Mouse (Mus musculus): ENCODE results near the gene Gm9945. TPM values are rescaled to one million over a fixed set of nuclear protein-coding genes. Genes with fewer than 3 reads are reported as not detected.

The Gm9945 gene
- polyA plus RNA-seq, 1 experiment from 2014 or later: not detected

GRCm38 (mm10) chr11:53447996-53448395 is 32.0 kb upstream of the Gm9945 start:
- no peak overlapping the region for H3K27ac ChIP-seq
- H3K4me3 ChIP-seq (replicated peaks): no peak overlapping the region
- no peaks in the 10 kb centered on the region; the same call in 1 of the 2 replicates for H3K27me3 ChIP-seq
- ATAC-seq (ENCODE audit: insufficient number of reproducible peaks, insufficient read depth, low FRiP score, low TSS enrichment, low read depth): no peak
- WGBS: 86% methylated on average over 8 of the region's 8 CpGs
- H3K4me2 ChIP-seq: no peak overlapping the region
- H3K9me3 ChIP-seq: no peaks in the 10 kb centered on the region
- H3K36me3 ChIP-seq: no peaks in the 10 kb centered on the region
- no peak overlapping the region for H3K9ac ChIP-seq (replicated peaks)
- peaks cover 7% of the 10 kb centered on the region; the same call in 1 of the 2 replicates for H3K4me1 ChIP-seq (replicated peaks)

GRCm38 (mm10) chr11:53448529-53448928 is 31.4 kb upstream of the Gm9945 start:
- H3K4me1 ChIP-seq (replicated peaks): peaks cover 7% of the 10 kb centered on the region; the same call in 1 of the 2 replicates
- 73% methylated on average over 1 of the region's 1 CpGs for WGBS
- H3K4me2 ChIP-seq: no peak overlapping the region
- H3K36me3 ChIP-seq: no peaks in the 10 kb centered on the region
- H3K4me3 ChIP-seq (replicated peaks): no peak overlapping the region
- no peak for ATAC-seq (ENCODE audit: insufficient number of reproducible peaks, insufficient read depth, low FRiP score, low TSS enrichment, low read depth)
- no peaks in the 10 kb centered on the region; the same call in 1 of the 2 replicates for H3K27me3 ChIP-seq
- H3K9ac ChIP-seq (replicated peaks): no peak overlapping the region
- H3K27ac ChIP-seq: no peak overlapping the region
- H3K9me3 ChIP-seq: no peaks in the 10 kb centered on the region

GRCm38 (mm10) chr11:53450070-53450705 is 29.8 kb upstream of the Gm9945 start:
- H3K27me3 ChIP-seq: no peaks in the 10 kb centered on the region; the same call in 1 of the 2 replicates
- H3K4me3 ChIP-seq (replicated peaks): no peak overlapping the region
- H3K36me3 ChIP-seq: no peaks in the 10 kb centered on the region
- WGBS: 43% methylated on average over 15 of the region's 15 CpGs
- no peaks in the 10 kb centered on the region for H3K9me3 ChIP-seq
- peaks cover 7% of the 10 kb centered on the region; the same call in 1 of the 2 replicates for H3K4me1 ChIP-seq (replicated peaks)
- no peak for ATAC-seq (ENCODE audit: insufficient number of reproducible peaks, insufficient read depth, low FRiP score, low TSS enrichment, low read depth)
- H3K9ac ChIP-seq (replicated peaks): no peak overlapping the region
- H3K27ac ChIP-seq: no peak overlapping the region
- no peak overlapping the region for H3K4me2 ChIP-seq

GRCm38 (mm10) chr11:53451361-53451760 is 28.6 kb upstream of the Gm9945 start:
- no peak overlapping the region for H3K27ac ChIP-seq
- no peak overlapping the region for H3K4me2 ChIP-seq
- H3K36me3 ChIP-seq: no peaks in the 10 kb centered on the region
- no peak overlapping the region for H3K9ac ChIP-seq (replicated peaks)
- ATAC-seq (ENCODE audit: insufficient number of reproducible peaks, insufficient read depth, low FRiP score, low TSS enrichment, low read depth): no peak
- no peak overlapping the region for H3K4me3 ChIP-seq (replicated peaks)
- no peaks in the 10 kb centered on the region for H3K9me3 ChIP-seq
- 55% methylated on average over 2 of the region's 2 CpGs for WGBS
- H3K27me3 ChIP-seq: peaks cover 6% of the 10 kb centered on the region; the same call in 1 of the 2 replicates
- peaks cover 7% of the 10 kb centered on the region; the same call in 1 of the 2 replicates for H3K4me1 ChIP-seq (replicated peaks)

GRCm38 (mm10) chr11:53452396-53452795 is 27.6 kb upstream of the Gm9945 start:
- Histone ChIP-seq H3K4me2 (no peak overlapping the region), H3K27ac (no peak overlapping the region), H3K4me1 (replicated peaks) (peaks cover 7% of the 10 kb centered on the region; the same call in 1 of the 2 replicates), H3K4me3 (replicated peaks) (no peak overlapping the region), H3K27me3 (peaks cover 8% of the 10 kb centered on the region; the same call in 1 of the 2 replicates), H3K9ac (replicated peaks) (no peak overlapping the region), H3K9me3 (no peaks in the 10 kb centered on the region), H3K36me3 (no peaks in the 10 kb centered on the region)
- no peak for ATAC-seq (ENCODE audit: insufficient number of reproducible peaks, insufficient read depth, low FRiP score, low TSS enrichment, low read depth)
- 91% methylated on average over 9 of the region's 9 CpGs for whole genome bisulfite sequencing

DNA sequence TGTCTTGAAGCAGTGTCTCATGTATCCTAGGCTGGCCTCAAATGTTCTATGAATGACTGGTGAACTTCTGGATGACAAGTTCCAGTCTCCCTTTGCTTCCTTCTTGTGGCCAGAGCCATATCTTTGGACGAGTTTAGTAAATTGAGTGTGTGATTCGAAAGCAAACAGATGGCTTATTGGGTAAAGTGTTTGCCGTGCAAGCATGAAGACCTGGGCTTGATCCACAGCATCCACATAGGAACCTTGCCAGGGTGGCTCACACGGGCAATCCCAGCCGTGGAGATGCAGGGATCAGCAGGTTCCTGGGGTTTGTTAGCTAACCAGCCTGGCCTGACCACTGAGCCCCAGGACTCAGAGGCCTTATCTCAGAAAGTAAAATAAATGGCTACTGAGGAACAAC is 26.9 kb upstream of the Gm9945 start:
- 84% methylated on average over 5 of the region's 5 CpGs for WGBS
- H3K4me2 ChIP-seq: no peak overlapping the region
- no peaks in the 10 kb centered on the region for H3K36me3 ChIP-seq
- no peak overlapping the region for H3K4me3 ChIP-seq (replicated peaks)
- H3K4me1 ChIP-seq (replicated peaks): peaks cover 7% of the 10 kb centered on the region; the same call in 1 of the 2 replicates
- no peak overlapping the region for H3K27ac ChIP-seq
- no peak for ATAC-seq (ENCODE audit: insufficient number of reproducible peaks, insufficient read depth, low FRiP score, low TSS enrichment, low read depth)
- H3K9me3 ChIP-seq: no peaks in the 10 kb centered on the region
- H3K27me3 ChIP-seq: peaks cover 14% of the 10 kb centered on the region
- H3K9ac ChIP-seq (replicated peaks): no peak overlapping the region

DNA sequence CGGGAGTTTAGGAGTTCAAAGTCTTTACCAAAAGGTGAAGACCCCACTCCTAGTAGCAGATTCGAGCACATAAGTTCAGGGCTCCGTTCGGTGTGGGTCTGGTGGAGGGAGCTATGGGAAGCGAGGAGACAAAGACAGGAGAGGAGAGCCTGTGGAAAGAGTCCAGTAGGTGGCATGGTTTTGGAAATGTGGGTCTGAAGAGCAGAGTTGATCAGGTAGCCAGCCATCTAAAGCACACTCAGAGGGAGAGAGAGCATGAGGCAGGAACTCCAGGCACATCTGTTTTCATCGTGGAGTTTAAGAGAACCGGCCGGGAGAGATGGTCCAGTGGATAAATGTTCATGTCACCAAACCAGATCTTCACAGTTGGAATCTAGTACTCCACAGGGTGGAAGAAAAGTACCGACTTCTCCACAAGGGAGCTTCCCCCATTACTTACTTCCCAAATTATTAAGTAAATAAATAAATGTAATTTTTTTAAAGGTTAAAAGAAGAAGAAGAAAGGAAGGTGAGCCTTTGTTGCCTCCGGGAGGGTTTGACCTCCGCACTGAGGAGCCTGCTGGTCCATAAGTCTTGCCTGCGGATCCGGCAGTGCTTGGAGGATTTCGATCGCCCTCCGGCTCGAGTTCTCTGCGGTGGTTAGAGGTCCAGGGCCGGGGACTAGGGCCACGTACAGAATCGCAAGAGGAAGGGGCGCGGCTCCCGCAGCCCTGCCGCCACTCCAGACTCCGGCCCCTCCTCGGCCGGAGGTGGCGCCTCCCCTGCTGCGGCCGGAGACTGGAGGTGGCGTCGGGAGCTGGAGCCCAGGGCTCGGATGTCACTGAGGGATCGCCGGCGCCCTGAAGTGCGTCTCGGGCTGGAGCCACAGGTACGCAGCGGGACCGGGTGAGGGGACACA is 23.2 kb upstream of the Gm9945 start, which contains the start of the genes Gm10447 and Shroom1:
TSS of gene Gm10447 (minus strand) at position 637 of the 898 bp plus-strand sequence.
TSS of gene Shroom1 (plus strand) at position 732 of the 898 bp plus-strand sequence.
- Histone ChIP-seq H3K36me3 (no peaks in the 10 kb centered on the region), H3K9ac (replicated peaks) (peak within 1 kb of the TSS; percentile 71), H3K4me1 (replicated peaks) (no peaks in the 10 kb centered on the region), H3K9me3 (no peaks in the 10 kb centered on the region), H3K27me3 (peaks cover 26% of the 10 kb centered on the region), H3K27ac (peak within 1 kb of the TSS; percentile 45), H3K4me2 (peak within 1 kb of the TSS; percentile 87), H3K4me3 (replicated peaks) (peak within 1 kb of the TSS; percentile 56)
- peak; percentile 86 for ATAC-seq (ENCODE audit: insufficient number of reproducible peaks, insufficient read depth, low FRiP score, low TSS enrichment, low read depth)
- 2% methylated on average over 42 of the region's 42 CpGs for WGBS

DNA sequence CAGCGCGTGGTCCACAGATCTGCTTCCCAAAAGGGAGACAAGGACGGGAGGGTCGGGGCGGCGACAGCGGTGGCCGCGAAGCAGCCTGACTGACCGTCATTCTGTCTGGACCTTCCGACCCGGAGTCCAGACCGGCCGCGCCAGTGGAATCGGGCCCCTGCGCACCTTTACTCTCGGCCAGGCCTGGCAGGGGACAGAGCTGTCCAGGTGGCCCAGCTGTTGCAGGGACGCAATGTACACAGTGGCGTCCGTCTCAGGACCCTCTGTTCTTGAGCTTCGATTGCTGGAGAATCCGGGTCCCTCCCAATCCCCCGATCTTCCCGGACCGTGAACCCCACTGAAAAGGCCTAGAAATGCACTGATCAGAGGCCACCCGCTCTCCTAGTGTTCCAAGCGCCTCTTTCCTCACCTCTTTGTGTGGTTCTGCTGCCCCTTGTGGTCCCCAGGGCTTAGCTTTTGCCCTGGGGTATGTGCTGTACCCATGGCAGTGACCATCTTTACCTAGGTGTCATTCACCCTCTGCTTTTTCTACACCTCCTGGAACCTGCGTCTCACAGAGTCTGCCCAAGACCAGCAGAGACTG is 22.5 kb upstream of the Gm9945 start:
- peak; percentile 50; the same call in 1 of the 2 replicates for ATAC-seq (ENCODE audit: insufficient number of reproducible peaks, insufficient read depth, low FRiP score, low TSS enrichment, low read depth)
- Histone ChIP-seq H3K4me3 (replicated peaks) (peak overlapping the region; percentile 56), H3K9ac (replicated peaks) (peak overlapping the region; percentile 71), H3K27me3 (peaks cover 34% of the 10 kb centered on the region), H3K4me2 (peak overlapping the region; percentile 87), H3K27ac (peak overlapping the region; percentile 45), H3K4me1 (replicated peaks) (no peaks in the 10 kb centered on the region), H3K9me3 (no peaks in the 10 kb centered on the region), H3K36me3 (no peaks in the 10 kb centered on the region)
- 6% methylated on average over 29 of the region's 29 CpGs for WGBS

- Histone ChIP-seq H3K9ac (replicated peaks) (no peak overlapping the region), H3K27ac (no peak overlapping the region), H3K4me3 (replicated peaks) (no peak overlapping the region), H3K27me3 (peaks cover 49% of the 10 kb centered on the region), H3K9me3 (no peaks in the 10 kb centered on the region), H3K36me3 (no peaks in the 10 kb centered on the region), H3K4me2 (no peak overlapping the region), H3K4me1 (replicated peaks) (peaks cover 14% of the 10 kb centered on the region)
- 64% methylated on average over 3 of the region's 3 CpGs for WGBS
- ATAC-seq (ENCODE audit: insufficient number of reproducible peaks, insufficient read depth, low FRiP score, low TSS enrichment, low read depth): no peak
Measured at GRCm38 (mm10) chr11:53458996-53459395, 21.0 kb upstream of the Gm9945 start.

- 91% methylated on average over 3 of the region's 3 CpGs for WGBS
- Histone ChIP-seq H3K4me1 (replicated peaks) (peaks cover 15% of the 10 kb centered on the region), H3K4me3 (replicated peaks) (no peak overlapping the region), H3K27me3 (peaks cover 61% of the 10 kb centered on the region), H3K27ac (no peak overlapping the region), H3K9me3 (no peaks in the 10 kb centered on the region), H3K9ac (replicated peaks) (no peak overlapping the region), H3K36me3 (peaks cover 4% of the 10 kb centered on the region; the same call in 1 of the 2 replicates), H3K4me2 (no peak overlapping the region)
- ATAC-seq (ENCODE audit: insufficient number of reproducible peaks, insufficient read depth, low FRiP score, low TSS enrichment, low read depth): no peak
Measured at GRCm38 (mm10) chr11:53460192-53460591, 19.8 kb upstream of the Gm9945 start.

DNA sequence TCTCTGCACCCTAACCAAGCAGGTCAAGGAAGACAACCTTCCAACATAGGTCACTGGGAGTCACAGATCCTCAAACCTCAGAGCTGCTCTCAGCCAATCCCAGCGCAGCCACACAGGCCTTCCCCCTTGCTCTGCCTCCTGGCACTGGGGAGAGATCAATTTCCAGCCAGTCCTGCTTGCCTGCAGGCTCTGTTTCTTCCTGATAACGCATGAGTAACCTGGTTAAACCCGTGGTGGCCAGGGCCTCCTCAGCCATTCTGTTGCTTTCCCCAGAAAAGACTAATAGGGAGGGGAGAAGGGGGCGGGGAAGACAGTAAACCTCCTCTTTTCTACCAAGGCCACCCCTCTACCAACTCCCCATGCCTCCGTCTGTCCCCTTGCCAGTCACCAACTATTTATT is 18.2 kb upstream of the Gm9945 start:
- no peak overlapping the region for H3K9ac ChIP-seq (replicated peaks)
- peaks cover 68% of the 10 kb centered on the region for H3K27me3 ChIP-seq
- H3K27ac ChIP-seq: no peak overlapping the region
- WGBS: 24% methylated on average over 5 of the region's 5 CpGs
- ATAC-seq (ENCODE audit: insufficient number of reproducible peaks, insufficient read depth, low FRiP score, low TSS enrichment, low read depth): no peak
- H3K4me2 ChIP-seq: no peak overlapping the region
- H3K36me3 ChIP-seq: peaks cover 4% of the 10 kb centered on the region; the same call in 1 of the 2 replicates
- no peaks in the 10 kb centered on the region for H3K9me3 ChIP-seq
- peaks cover 20% of the 10 kb centered on the region for H3K4me1 ChIP-seq (replicated peaks)
- H3K4me3 ChIP-seq (replicated peaks): no peak overlapping the region
